Mouse (Mus musculus): ENCODE results near the gene Dnajc3.
"Not testable (repeated sequence)": the region's sequence is repeated elsewhere in the genome, so short reads cannot be mapped to it uniquely, and the experiment has no call there.

DNA sequence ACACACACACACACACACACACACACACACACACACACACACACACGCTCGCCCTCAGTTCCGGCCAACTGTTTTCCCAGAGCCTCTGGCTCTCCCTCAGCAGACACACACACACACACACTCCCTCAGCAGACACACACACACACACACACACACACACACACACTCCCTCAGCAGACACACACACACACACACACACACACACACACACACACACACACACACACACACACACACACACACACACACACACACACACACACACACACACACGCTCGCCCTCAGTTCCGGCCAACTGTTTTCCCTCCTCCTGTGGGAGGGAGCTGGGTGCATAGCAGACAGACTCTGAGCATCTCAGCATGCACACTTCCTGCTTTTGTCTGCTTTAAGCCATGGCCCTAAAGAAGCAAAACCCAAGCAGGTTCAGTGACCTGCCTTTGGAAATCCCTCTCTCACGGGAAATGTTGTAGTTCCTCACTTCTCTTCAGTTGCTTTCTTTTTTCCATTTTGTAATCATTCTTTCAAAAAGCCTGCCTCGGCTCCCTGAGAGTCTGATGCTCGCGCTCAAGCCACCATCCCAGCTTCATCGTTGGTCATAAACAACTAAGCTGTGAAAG, 44.8 kb downstream of the Dnajc3 start:
- not testable (repeated sequence) for TF ChIP-seq GATA1 (IDR thresholded peaks at IDR 0.05; ENCODE audit: borderline replicate concordance, low read length); FLI1 (IDR thresholded peaks at IDR 0.05; ENCODE audit: low read length)

Measured in megakaryocyte, embryonic 14.5 days (primary cell).